Mouse (Mus musculus): Measurements from ENCODE around the gene Map3k13. TPM values are rescaled to one million over a fixed set of nuclear protein-coding genes. Genes with fewer than 3 reads are reported as not detected.
"Not testable (repeated sequence)": the region's sequence is repeated elsewhere in the genome, so short reads cannot be mapped to it uniquely, and the experiment has no call there.

The Map3k13 gene
- polyA plus RNA-seq, 2 experiments from 2014 or later: 0.19 to 0.36 TPM

DNA sequence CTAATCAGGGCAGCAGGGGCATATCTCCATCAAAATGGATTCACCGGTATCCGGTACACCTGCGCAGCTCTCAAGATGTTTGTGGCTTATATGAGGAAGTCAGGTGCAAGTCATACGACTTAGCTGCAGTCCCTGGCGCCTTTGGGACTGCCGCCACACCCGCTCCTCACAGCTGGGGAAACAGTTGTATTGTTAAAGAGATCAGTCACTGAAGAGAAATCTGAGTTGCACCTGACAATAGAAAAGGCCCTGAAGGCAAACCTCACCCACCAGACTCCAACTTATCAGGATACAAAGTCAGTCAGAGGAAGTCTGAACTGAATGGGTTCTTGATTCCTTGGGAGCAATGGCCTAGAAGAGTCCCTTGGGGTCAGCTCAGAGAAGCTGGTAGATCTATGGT, 13.6 kb downstream of the Map3k13 start:
- not testable (repeated sequence) for ATAC-seq

DNA sequence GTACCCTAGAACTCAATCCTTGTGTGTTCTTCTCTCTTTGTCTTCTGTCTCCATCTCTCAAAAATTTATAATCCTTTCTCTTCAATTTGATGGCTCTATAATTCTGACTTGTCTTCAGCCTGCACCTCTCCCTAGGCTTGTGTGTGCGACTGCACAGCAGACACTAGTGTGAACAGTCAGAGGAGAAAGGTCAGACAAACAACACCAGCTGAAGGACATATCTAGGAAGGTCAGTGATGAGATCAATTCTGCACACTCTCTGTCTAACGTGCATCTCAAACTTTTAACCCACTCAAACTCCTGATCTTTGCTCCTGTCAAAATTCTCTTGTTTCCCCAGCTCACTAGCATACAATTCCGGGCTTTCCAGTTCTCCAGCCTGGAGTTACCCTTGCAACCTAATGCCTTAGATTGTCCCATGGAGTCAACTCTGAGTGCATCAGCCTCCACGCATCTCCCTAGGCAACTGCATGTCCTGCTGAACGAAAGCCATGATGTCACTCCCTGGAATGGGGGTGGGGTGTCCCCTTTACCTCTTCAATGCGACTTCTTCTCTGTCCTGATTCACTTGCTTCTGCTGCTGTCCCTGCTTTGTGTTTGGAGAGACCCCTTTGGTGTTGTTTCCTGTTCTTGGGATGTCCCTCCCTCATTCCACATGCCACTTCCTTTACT, 19.2 kb downstream of the Map3k13 start:
- ATAC-seq: no peak

DNA sequence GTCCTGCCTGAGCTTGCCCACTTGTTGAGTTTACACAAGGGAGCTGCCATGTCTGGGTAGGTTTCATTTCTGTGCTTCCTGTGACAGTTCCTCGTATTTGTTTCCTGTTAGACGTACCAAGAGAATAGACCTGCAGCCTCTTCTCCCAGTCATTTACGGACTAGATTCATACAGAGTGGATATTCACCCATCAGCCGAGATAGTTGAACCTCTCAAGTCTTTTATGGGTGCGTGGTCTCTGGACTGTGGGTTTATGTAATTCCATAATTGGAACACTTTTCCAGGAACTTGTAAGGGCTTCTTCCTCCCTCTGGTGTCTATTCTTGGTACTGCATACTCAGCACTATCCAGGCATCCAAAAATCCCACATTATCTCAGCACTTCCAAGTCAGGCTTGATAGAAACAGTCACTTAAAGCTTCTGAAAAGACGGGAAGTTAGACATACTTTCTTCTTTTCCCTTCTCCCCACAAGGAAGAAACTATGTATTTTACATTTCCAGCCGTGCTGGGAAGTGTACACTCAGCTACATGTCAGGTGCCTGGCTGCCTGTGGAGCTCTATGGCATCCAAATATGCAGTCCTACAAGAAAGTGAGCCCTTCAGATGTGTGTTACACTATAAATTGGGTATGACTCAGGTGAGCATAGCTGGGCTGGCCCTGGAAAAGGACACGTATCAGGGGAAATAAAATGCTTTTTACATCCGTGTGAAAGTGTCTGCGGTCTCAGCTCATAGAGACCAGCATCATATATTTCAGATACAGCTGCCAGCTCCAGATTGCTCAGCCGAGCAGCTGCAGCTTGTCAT, 20.9 kb downstream of the Map3k13 start:
- ATAC-seq: peak; percentile 64

DNA sequence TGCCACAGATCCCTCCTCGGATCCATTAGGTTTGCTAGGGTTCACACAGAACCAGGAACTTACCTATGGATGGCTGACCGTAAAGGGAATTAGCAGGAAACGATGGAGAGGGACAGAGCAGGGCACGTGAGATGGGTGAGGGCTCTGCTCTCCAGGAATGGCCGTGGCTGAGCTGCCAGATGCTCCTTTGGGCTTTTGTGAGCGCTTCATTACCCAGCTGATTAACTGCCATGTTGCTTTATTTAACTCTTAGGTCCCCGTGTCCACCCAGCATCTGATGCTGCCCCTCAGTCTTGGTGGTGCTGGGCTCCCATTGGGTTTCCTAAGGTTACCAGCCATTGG, 21.5 kb downstream of the Map3k13 start:
- ATAC-seq: no peak

DNA sequence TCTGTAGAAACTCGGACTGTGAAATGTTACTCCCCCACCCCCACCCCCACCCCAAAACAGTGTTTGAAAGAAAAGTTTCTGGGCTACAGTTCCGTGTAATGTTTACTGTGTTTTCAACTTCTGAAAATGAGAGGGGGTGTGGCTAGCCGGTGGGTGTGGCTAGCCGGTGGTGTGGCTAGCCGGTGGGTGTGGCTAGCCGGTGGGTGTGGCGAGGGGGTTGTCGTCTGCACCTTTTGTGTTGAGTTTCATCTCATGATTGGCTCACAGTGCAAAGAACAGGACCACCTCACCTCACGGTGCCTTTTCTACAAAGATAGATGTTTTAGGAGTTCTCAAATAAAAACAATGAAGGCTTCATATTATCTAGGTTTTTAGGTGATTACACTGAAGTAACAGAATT, 24.0 kb downstream of the Map3k13 start:
- no peak for ATAC-seq

DNA sequence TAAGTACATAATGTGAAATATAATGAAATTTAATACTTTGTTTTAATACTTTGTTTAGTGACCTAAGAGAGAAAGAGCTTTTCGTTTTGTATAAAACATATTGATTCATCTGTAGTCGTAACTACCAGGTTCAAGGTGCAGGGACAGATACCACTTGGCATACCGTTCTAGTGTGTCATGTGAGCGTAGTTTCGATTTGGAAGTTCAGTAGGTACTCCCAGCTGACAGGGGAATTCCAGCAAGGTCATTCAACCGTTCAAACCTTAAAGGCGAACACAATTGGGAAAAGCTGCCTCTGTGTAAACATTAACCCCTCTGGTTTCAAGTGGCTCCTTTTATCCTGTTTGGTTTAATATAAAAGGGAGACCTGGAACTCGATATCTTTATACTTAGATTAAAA, 24.5 kb downstream of the Map3k13 start:
- no peak for ATAC-seq

DNA sequence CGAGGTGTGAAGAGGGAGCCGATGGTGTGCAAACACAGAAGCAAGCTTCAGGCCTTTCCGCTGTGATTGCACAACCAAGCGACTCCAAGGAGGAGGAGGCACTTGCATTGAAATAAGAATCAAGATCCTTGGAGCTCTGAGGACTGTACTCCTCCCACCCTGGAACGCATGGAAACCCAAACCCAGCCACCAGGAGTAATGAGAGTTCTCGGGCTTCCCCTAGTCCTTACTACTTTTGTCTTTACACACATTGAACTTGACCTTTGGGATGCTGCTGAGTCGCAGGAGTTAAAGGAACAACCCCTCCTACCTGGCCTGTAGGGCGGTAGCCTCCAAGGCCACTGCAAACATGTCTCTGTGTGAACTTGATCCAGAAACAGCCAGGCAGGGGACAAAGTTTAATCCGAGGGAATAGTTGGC, 31.5 kb downstream of the Map3k13 start:
- ATAC-seq: no peak

DNA sequence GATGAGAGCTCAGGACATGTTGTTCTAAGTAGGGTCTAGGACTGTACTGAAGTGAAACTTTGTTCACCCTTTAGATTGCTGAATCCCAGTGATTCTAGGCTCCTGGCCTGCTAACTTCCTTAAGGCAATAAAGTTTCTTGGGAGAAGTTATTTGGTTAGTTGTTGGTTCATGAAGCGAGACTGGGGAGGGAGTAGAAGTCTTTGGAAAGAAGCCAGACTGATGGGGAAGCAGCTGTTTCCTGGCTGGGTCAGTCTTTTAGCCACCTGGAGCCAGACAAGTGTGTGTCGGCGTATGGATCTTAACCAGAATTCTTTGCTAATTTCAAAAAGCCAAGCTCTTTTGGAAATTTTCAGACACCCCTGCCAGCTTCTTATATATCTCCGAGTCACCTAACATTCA, 33.0 kb downstream of the Map3k13 start:
- ATAC-seq: no peak

DNA sequence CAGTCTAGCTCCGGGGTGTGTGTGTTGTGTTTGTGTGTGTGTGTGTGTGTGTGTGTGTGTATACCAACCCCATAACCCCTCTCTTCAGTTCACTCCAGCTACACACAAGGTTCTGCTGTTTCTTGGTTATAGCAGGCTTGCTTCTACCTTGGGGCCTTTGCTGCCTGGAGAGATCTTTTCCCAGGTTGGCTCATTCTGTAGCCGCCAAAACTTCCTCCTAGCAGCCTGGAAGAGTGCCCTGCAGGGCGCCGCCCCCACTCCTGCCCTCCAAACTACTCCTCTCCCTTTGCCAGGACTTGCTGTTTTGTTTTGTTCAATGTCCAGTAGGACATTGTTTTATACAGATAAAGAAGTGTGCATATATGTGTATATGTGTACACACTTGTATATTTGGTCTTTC, 33.4 kb downstream of the Map3k13 start:
- no peak for ATAC-seq

DNA sequence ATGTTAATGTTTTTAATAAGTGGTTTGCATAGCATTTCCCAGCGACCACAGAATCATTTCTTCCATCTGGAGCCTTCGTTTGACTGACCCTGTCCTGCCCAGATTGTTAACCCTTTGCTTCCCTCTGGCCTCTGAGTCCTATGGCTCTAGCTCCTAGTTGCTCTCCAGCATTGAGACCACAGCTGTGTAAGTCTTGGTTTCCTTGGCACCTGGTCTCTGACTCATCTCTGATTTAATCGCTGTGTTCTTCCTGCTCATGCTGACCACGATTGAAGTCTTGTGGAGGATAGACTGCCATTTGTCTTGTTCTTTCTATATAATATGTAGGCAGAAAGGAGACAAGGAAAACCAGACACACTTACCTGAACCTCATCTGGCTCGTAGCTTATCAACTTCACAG, 35.6 kb downstream of the Map3k13 start:
- ATAC-seq: no peak

DNA sequence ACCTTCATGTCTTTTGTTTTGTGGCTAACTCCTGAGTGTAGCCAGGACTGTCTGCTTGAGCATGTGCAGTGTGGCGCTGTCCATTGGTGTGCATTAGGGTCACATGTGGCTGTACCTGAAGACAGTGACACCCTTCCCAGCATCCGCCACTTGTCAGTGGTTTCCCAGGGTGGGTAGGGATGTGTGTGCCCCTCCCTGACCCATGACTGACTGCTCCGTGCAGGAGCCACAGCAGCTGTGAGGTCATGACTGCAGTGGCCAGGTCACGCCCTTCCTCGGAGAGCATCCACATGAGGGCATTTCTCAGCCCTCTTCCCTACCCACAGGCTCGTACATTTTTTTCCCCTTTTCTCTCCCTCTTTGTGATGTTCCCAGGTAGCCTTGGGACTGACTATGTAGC, 36.6 kb downstream of the Map3k13 start:
- no peak for ATAC-seq

DNA sequence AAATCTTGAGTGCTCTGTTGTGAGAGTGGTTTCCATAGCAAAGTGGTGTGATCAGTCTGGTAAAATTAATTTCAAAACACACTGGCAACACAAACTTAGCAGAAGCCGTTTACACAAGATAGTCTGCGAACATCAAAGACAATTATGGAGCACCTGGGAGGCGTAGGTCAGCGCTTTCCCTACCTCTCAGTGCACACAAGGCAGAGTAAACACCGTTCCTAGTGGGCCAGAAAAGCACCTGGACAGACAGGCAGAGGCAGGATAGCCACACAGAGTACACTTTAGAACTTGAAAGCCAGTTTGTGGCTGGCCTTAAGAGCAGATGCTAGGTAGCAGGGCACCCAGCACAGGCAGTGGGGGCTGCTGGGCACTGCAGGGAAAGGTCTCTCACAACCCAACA, 37.6 kb downstream of the Map3k13 start:
- no peak for ATAC-seq

DNA sequence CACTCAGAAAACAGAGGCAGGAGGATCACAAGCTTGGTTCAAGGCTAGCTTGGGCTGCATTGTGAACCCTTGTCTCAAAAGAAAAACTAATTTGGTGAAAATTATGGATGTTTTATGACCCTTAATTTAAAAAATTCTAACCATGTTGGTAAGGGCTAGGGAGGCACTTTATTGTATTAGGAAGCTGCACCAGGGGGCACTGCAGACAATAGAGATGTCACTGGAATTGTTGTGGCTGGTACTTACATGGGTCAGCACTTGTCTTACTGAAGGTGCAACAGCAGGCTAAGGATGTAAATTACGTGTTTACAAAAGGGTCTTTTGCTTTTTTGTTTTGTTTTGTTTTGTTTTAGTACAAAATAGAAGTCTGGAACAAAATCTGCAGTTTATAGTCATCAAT, 39.3 kb downstream of the Map3k13 start:
- no peak for ATAC-seq

DNA sequence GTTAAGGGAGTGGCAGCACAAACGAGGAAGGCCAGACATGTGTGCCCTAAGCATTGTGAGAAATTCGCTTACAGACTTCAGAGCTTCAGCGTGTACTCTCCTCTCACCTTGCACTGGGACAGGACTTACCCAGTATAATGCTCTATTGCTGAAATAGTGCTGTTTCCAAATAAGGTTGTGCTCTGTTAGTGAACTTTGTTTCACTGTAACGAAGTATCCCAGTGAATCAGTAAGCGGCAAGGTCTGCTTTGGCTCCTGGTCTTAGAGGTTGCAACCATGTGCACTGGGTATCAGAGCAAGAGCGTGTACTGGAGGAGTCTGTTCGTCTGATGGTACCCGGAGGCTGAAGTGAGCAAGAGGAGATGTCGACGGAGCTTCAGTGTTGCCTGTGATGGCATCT, 39.8 kb downstream of the Map3k13 start:
- ATAC-seq: no peak

DNA sequence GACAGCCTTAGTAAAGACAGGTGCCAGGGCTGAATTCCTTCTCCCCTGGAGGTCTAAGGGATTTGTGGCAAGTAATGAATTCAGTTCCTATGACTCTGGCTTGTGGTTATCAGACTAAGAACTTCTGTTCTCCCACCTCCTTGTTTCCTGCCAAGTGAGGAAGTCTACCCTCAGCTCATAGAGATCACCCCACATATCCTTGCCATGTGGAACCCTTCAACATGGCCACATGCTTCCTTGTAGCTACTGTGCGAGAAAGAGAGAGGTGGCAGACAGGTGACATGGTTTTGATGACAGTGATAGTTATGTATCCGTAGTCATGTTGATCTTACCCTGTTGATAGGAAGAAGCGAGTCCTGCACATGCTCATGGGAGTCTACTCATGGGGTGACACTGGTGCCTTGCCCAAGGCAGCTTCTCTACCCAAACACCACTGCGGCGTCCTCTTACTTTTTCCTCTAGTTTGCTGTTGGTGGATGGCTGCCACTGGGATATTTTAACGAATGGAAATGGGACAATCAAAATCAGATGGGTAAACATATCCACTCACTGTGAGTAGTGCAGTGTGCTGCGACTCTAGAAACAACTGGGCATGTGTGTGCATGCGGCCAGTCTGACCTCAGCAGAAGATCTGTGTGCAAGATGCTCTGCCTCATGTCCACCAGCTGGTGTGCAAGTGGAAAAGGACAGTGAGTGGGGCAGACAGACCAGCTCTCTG, 40.9 kb downstream of the Map3k13 start:
- ATAC-seq: no peak

DNA sequence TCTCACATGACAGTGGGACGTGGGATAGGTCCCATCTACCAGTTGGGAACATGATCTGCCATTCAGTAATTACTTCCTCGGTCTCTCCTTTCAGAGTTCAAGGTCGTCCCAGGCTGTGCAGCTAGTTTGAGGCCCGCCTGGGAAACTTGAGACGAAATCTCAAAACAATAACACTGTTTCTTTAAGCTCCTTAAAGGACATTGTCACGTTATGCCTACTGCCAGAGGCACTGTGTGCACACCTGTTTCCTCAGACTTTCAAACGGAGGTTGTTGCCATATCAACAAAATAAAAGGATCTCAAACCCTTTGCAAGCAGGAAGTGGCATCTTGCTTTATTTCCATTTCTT, 41.4 kb downstream of the Map3k13 start:
- peak; percentile 77 for ATAC-seq

DNA sequence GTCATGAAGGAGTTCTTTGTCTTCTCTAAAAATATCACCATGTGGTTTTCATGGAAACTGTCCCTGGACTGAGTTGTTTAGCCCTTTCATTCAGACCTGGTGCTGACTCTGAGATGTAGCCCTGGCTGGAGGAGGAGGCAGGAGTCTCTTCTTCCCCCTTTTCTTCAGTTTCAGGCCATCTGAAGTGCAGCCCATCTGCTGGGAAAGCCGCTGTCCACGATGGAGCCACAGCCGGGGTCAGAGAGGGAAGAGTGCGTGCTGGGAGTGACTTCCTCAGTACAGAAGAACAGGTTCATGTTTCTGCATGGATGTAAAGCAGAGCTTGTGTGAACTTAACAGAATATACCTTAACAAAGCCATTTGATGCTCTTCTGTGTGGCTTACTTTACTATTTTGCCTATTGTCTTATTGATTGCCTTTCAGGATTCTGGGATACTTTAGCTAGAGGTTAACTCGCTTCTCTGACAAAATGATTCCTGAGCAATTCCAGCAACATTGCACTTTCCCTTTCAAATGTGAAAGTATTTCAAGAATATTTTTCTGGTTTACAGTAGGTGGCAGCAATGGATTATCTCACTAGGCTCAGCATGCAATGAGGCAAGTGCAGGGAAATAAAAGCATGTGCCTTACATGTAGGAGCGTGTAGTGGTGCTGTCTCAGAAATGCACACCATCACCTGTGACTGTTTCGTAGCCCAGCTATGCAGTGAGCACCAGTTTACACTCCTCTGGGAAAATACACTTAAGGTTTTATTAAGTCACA, 42.3 kb downstream of the Map3k13 start:
- ATAC-seq: peak; percentile 32

DNA sequence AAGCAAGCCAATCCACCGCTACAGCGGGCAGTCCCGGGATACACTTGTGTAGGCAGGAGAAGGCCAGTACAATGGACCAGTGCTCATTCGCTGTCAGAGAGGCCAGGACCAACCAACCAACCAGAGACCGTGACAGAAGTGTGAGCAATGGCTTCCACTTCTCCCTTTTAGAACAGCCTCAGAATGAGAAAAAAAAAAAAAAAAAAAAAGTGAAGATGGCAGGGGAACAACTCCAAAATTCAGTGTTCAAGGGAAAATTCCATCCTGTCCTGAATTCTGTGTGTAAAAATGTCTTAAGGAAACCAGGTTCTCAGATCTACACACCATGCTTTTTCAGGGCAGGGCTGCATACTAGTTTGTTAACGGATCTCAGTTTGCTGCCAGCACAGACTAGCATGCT, 43.5 kb downstream of the Map3k13 start:
- no peak for ATAC-seq

DNA sequence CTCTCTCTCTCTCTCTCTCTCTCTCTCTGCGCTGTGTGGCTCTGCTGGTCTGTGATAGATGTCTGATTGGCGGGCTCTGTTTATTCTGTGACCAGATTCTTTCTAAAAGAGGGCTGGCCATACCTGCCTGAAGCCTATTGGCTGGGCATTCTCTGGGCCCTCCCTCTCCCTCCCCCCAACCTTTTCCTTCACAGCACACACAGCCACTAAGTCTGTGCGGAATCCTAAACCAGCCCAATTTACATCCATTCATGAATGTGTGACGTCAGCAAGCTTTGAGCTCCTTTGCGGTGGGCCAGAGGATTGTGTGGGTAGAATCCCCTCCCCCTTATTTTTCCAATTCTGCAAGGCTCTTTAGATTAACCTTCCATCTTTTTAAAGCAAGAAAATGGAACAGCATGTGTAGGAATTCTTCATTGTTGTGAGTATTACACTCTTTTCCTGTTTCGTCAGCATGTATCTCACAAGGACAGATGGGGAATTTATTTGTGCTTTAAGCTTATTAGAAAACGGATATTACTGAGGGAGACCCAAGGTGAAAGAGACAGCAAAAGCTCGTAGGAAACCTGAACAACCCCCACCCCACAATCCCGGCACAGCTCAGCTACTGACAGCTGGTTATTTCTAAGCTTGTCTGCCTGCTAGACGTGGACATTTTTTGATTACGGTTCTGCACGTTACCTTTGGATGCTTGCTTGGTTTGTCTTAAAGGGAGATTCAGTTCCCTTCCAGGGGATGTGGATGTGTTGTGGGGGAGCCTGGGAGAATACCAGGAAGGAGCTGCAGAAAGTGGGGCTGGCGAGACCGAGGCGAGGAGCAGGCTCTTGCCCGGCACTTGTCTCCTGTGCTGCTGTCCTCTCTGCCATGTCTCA, 51.9 kb downstream of the Map3k13 start:
- ATAC-seq: peak; percentile 77

DNA sequence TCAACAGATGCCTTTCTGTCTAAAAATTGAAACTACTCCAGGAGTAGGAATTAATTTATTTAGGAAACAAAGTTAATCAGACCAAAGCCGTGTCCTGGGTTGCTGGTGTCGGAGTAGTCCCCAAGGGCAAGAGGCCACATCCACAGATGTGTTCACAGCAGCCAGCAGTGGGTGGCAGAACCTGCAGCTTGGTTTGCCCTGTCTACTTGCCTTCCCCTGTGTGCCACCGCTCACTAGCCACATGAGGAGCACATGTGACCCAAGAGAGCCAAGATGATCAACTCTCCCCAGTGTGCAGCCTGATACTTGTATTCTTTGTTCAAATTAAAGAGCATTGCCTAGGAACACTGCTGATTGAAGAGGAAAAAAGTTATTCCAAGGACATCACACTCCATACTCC, 54.3 kb downstream of the Map3k13 start:
- no peak for ATAC-seq

DNA sequence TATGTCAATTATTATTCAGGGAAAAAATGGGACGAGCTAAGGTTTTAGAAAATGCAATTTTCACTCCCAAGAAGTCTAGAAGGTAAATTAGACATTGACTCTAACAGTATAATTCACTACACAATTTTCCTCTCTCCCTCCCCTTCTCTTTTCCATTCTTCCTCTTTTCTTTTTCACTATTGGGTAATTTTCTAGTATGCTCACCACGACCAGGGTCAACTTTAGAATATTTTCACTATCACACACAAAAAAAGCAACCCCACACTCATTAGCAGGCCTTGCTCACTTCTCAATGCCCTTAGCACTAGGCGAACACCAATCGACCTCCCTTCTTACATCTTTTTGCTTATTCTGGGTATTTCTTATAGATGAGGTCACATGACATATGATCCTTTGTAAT, 54.7 kb downstream of the Map3k13 start:
- ATAC-seq: no peak

DNA sequence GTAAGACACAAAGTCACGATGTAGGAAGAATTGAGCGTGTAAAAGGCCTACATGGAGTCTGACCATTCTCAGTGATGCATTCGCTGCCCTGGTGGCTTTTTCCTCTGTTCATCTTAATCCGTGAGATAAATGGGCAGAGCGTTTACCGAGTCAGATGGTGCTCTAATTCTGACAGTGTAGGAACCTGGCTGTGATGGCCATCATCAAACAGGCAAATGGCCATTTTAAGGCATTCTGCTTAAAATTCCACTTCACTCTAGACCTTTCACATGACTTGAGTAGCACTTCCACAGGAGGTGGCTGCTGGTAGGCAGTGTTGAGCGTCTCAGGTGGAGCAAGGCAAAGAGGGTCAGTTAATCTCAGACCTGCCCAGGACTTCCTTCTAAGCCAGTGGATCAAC, 58.2 kb downstream of the Map3k13 start:
- no peak for ATAC-seq
